Mouse (Mus musculus): ENCODE measurements around the gene Cbx4. TPM values are rescaled to one million over a fixed set of nuclear protein-coding genes. Genes with fewer than 3 reads are reported as not detected.

Gene Cbx4
- polyA plus RNA-seq, 1 experiment from 2014 or later = 7.7 TPM

GRCm38 (mm10) chr11:119051927-119052660 lies 33.9 kb downstream of the Cbx4 start:
- Histone ChIP-seq H3K4me2 (peak overlapping the region; percentile 94), H3K4me3 (ENCODE audit: low read depth, low read length) (no peak overlapping the region), H3K9ac (ENCODE audit: low read depth, low read length) (peak overlapping the region; percentile 68; the same call in 1 of the 2 replicates), H3K9me3 (replicated peaks; ENCODE audit: control insufficient read depth, low read length) (no peaks in the 10 kb centered on the region), H3K27me3 (ENCODE audit: control insufficient read depth, insufficient read depth, low read length) (peaks cover 79% of the 10 kb centered on the region), H3K27ac (ENCODE audit: low read depth, low read length) (peak overlapping the region; percentile 29; the same call in 1 of the 2 replicates), H3K4me1 (ENCODE audit: control insufficient read depth, insufficient read depth, low read length) (peaks cover 31% of the 10 kb centered on the region), H3K36me3 (ENCODE audit: control insufficient read depth, insufficient read depth, low read length) (no peaks in the 10 kb centered on the region)
- ATAC-seq (replicated peaks; ENCODE audit: insufficient number of reproducible peaks, low FRiP score, low TSS enrichment) = no peak
- 3% methylated on average over 15 of the region's 15 CpGs for WGBS (ENCODE audit: insufficient replicate concordance)

GRCm38 (mm10) chr11:119051426-119051825 lies 34.6 kb downstream of the Cbx4 start:
- Histone ChIP-seq H3K4me3 (ENCODE audit: low read depth, low read length) (no peak overlapping the region), H3K4me2 (no peak overlapping the region), H3K27me3 (ENCODE audit: control insufficient read depth, insufficient read depth, low read length) (peaks cover 86% of the 10 kb centered on the region), H3K9ac (ENCODE audit: low read depth, low read length) (no peak overlapping the region), H3K4me1 (ENCODE audit: control insufficient read depth, insufficient read depth, low read length) (peaks cover 37% of the 10 kb centered on the region), H3K9me3 (replicated peaks; ENCODE audit: control insufficient read depth, low read length) (no peaks in the 10 kb centered on the region), H3K36me3 (ENCODE audit: control insufficient read depth, insufficient read depth, low read length) (no peaks in the 10 kb centered on the region), H3K27ac (ENCODE audit: low read depth, low read length) (no peak overlapping the region)
- ATAC-seq (replicated peaks; ENCODE audit: insufficient number of reproducible peaks, low FRiP score, low TSS enrichment) = no peak

GRCm38 (mm10) chr11:119050361-119050760 lies 35.7 kb downstream of the Cbx4 start:
- ATAC-seq (replicated peaks; ENCODE audit: insufficient number of reproducible peaks, low FRiP score, low TSS enrichment) = no peak
- Histone ChIP-seq H3K27ac (ENCODE audit: low read depth, low read length) (no peak overlapping the region), H3K4me2 (no peak overlapping the region), H3K27me3 (ENCODE audit: control insufficient read depth, insufficient read depth, low read length) (peaks cover 91% of the 10 kb centered on the region), H3K4me3 (ENCODE audit: low read depth, low read length) (no peak overlapping the region), H3K9ac (ENCODE audit: low read depth, low read length) (no peak overlapping the region), H3K4me1 (ENCODE audit: control insufficient read depth, insufficient read depth, low read length) (peaks cover 37% of the 10 kb centered on the region), H3K36me3 (ENCODE audit: control insufficient read depth, insufficient read depth, low read length) (no peaks in the 10 kb centered on the region), H3K9me3 (replicated peaks; ENCODE audit: control insufficient read depth, low read length) (no peaks in the 10 kb centered on the region)
- WGBS (ENCODE audit: insufficient replicate concordance) = 12% methylated on average over 2 of the region's 2 CpGs

- no peak overlapping the region for H3K27ac ChIP-seq (ENCODE audit: low read depth, low read length)
- H3K4me2 ChIP-seq = peak overlapping the region; percentile 65; the same call in 1 of the 2 replicates
- under 1% methylated on average over 13 of the region's 13 CpGs for WGBS (ENCODE audit: insufficient replicate concordance)
- peaks cover 97% of the 10 kb centered on the region for H3K27me3 ChIP-seq (ENCODE audit: control insufficient read depth, insufficient read depth, low read length)
- no peaks in the 10 kb centered on the region for H3K9me3 ChIP-seq (replicated peaks; ENCODE audit: control insufficient read depth, low read length)
- no peaks in the 10 kb centered on the region for H3K36me3 ChIP-seq (ENCODE audit: control insufficient read depth, insufficient read depth, low read length)
- peak overlapping the region; percentile 18; the same call in 1 of the 2 replicates for H3K4me3 ChIP-seq (ENCODE audit: low read depth, low read length)
- no peak for ATAC-seq (replicated peaks; ENCODE audit: insufficient number of reproducible peaks, low FRiP score, low TSS enrichment)
- H3K4me1 ChIP-seq (ENCODE audit: control insufficient read depth, insufficient read depth, low read length) = peaks cover 34% of the 10 kb centered on the region
- no peak overlapping the region for H3K9ac ChIP-seq (ENCODE audit: low read depth, low read length)
These were observed 37.9 kb downstream of the Cbx4 start for GRCm38 (mm10) chr11:119048133-119048510.

GRCm38 (mm10) chr11:119047261-119048132 lies 38.5 kb downstream of the Cbx4 start:
- peak overlapping the region; percentile 37 for H3K4me3 ChIP-seq (ENCODE audit: low read depth, low read length)
- H3K9ac ChIP-seq (ENCODE audit: low read depth, low read length) = no peak overlapping the region
- no peak for ATAC-seq (replicated peaks; ENCODE audit: insufficient number of reproducible peaks, low FRiP score, low TSS enrichment)
- peaks cover 28% of the 10 kb centered on the region for H3K4me1 ChIP-seq (ENCODE audit: control insufficient read depth, insufficient read depth, low read length)
- no peaks in the 10 kb centered on the region for H3K9me3 ChIP-seq (replicated peaks; ENCODE audit: control insufficient read depth, low read length)
- no peaks in the 10 kb centered on the region for H3K36me3 ChIP-seq (ENCODE audit: control insufficient read depth, insufficient read depth, low read length)
- peaks cover 100% of the 10 kb centered on the region for H3K27me3 ChIP-seq (ENCODE audit: control insufficient read depth, insufficient read depth, low read length)
- peak overlapping the region; percentile 65 for H3K4me2 ChIP-seq
- 2% methylated on average over 43 of the region's 43 CpGs for WGBS (ENCODE audit: insufficient replicate concordance)
- no peak overlapping the region for H3K27ac ChIP-seq (ENCODE audit: low read depth, low read length)

GRCm38 (mm10) chr11:119046601-119047245 lies 39.3 kb downstream of the Cbx4 start:
- H3K9me3 ChIP-seq (replicated peaks; ENCODE audit: control insufficient read depth, low read length) = no peaks in the 10 kb centered on the region
- no peak overlapping the region for H3K27ac ChIP-seq (ENCODE audit: low read depth, low read length)
- no peak for ATAC-seq (replicated peaks; ENCODE audit: insufficient number of reproducible peaks, low FRiP score, low TSS enrichment)
- H3K4me2 ChIP-seq = peak overlapping the region; percentile 65
- H3K27me3 ChIP-seq (ENCODE audit: control insufficient read depth, insufficient read depth, low read length) = peaks cover 100% of the 10 kb centered on the region
- no peak overlapping the region; the same call in 1 of the 2 replicates for H3K9ac ChIP-seq (ENCODE audit: low read depth, low read length)
- peak overlapping the region; percentile 37 for H3K4me3 ChIP-seq (ENCODE audit: low read depth, low read length)
- 1% methylated on average over 39 of the region's 39 CpGs for WGBS (ENCODE audit: insufficient replicate concordance)
- no peaks in the 10 kb centered on the region for H3K36me3 ChIP-seq (ENCODE audit: control insufficient read depth, insufficient read depth, low read length)
- H3K4me1 ChIP-seq (ENCODE audit: control insufficient read depth, insufficient read depth, low read length) = peaks cover 25% of the 10 kb centered on the region

- H3K9me3 ChIP-seq (replicated peaks; ENCODE audit: control insufficient read depth, low read length) = no peaks in the 10 kb centered on the region
- H3K27me3 ChIP-seq (ENCODE audit: control insufficient read depth, insufficient read depth, low read length) = peaks cover 85% of the 10 kb centered on the region
- peak overlapping the region; percentile 56 for H3K4me2 ChIP-seq
- peaks cover 32% of the 10 kb centered on the region for H3K4me1 ChIP-seq (ENCODE audit: control insufficient read depth, insufficient read depth, low read length)
- ATAC-seq (replicated peaks; ENCODE audit: insufficient number of reproducible peaks, low FRiP score, low TSS enrichment) = no peak
- no peak overlapping the region for H3K27ac ChIP-seq (ENCODE audit: low read depth, low read length)
- WGBS (ENCODE audit: insufficient replicate concordance) = 2% methylated on average over 41 of the region's 41 CpGs
- peak overlapping the region; percentile 20 for H3K4me3 ChIP-seq (ENCODE audit: low read depth, low read length)
- H3K36me3 ChIP-seq (ENCODE audit: control insufficient read depth, insufficient read depth, low read length) = no peaks in the 10 kb centered on the region
- H3K9ac ChIP-seq (ENCODE audit: low read depth, low read length) = 0 out of 2 replicates have a peak overlapping the region, but pooled peaks have one; percentile 3
These were observed 41.3 kb downstream of the Cbx4 start for GRCm38 (mm10) chr11:119044551-119045337.
